Mouse (Mus musculus) embryonic facial prominence, embryonic 14.5 days (tissue): ENCODE measurements at regions not wholly inside any gene's neighbourhood (a gene's known extent, or its start where the extent isn't known, plus 50 kb on each side); places are given as distances from the start of the nearest gene placed in this dataset.
A peak's percentile ranks its signal among the peaks of the same experiment; 100 is the strongest.

ENCODE experiments used
- ATAC-seq: fragments of 200-750 bp; cut with Nextera tagmentation; 2 replicates; pipeline ENCODE4 v1.8.0; 2017; ENCODE audit warnings: low read depth, moderate number of reproducible peaks, moderate TSS enrichment
- DNase-seq: peaks from one replicate; pipeline ENCODE4 v3.0.0-alpha.2; 2015; ENCODE audit warnings: low spot score
- H3K27ac ChIP-seq: fragments of 300-500 bp; sonication (generic); replicated peaks from 2 replicates; pipeline ENCODE4 v1.5.1; 2014; ENCODE audit warnings: low read depth, mild to moderate bottlenecking, low read length, moderate library complexity
- H3K27me3 ChIP-seq: fragments of 300-500 bp; sonication (generic); replicated peaks from 2 replicates; pipeline ENCODE4 v1.6.1; 2014; ENCODE audit warnings: low read length; ENCODE audit not compliant: control insufficient read depth, insufficient read depth
- H3K36me3 ChIP-seq: fragments of 300-500 bp; sonication (generic); 2 replicates; pipeline ENCODE4 v1.6.1; 2014; ENCODE audit warnings: low read length, mixed read lengths; ENCODE audit not compliant: control insufficient read depth, insufficient read depth
- H3K4me1 ChIP-seq: fragments of 300-500 bp; sonication (generic); 2 replicates; pipeline ENCODE4 v1.6.1; 2014; ENCODE audit warnings: antibody characterized with exemption, low read length; ENCODE audit not compliant: control insufficient read depth, insufficient read depth
- H3K4me2 ChIP-seq: fragments of 300-500 bp; sonication (generic); 2 replicates; pipeline ENCODE4 v1.6.1; 2014; ENCODE audit warnings: low read depth, mild to moderate bottlenecking, low read length, moderate library complexity, mixed read lengths
- H3K4me3 ChIP-seq: fragments of 300-500 bp; sonication (generic); 2 replicates; pipeline ENCODE4 v1.5.1; 2014; ENCODE audit warnings: low read depth, mild to moderate bottlenecking, low read length
- H3K9ac ChIP-seq: fragments of 300-500 bp; sonication (generic); 2 replicates; pipeline ENCODE4 v1.6.1; 2014; ENCODE audit warnings: low read depth, mild to moderate bottlenecking, low read length, moderate library complexity, mixed read lengths
- H3K9me3 ChIP-seq: fragments of 300-500 bp; sonication (generic); 2 replicates; pipeline ENCODE4 v1.6.1; 2016; ENCODE audit warnings: low read length; ENCODE audit not compliant: control insufficient read depth
- WGBS: fragments of 180-500 bp; shearing (Covaris S2); extraction: QIAGEN DNeasy Blood & Tissue Kit; methylation state at CpG from one replicate; pipeline ENCODE4 v1.1.7; 2014; 5-methylcytosine and 5-hydroxymethylcytosine counted together

GRCm38 (mm10) chr2:116971666-116972613, 93.4 kb downstream of the Tmco5 start:
- H3K27me3 ChIP-seq = no peaks in the 10 kb centered on the region
- H3K4me3 ChIP-seq = peak overlapping the region; percentile 0; the same call in 1 of the 2 replicates
- peak overlapping the region; percentile 66 for H3K27ac ChIP-seq
- ATAC-seq (peak; percentile 13), DNase-seq (peak; percentile 92)
- H3K4me1 ChIP-seq = peaks cover 45% of the 10 kb centered on the region
- H3K9ac ChIP-seq = peak overlapping the region; percentile 50; the same call in 1 of the 2 replicates
- H3K36me3 ChIP-seq = no peaks in the 10 kb centered on the region
- H3K4me2 ChIP-seq = peak overlapping the region; percentile 28
- 3% methylated on average over 9 of the region's 9 CpGs for WGBS
- no peaks in the 10 kb centered on the region for H3K9me3 ChIP-seq

GRCm38 (mm10) chr2:116972614-116972985, 94.1 kb downstream of the Tmco5 start:
- WGBS = 2% methylated on average over 6 of the region's 6 CpGs
- ATAC-seq = peak; percentile 48
- Histone ChIP-seq H3K36me3 (no peaks in the 10 kb centered on the region), H3K4me2 (peak overlapping the region; percentile 28), H3K27me3 (no peaks in the 10 kb centered on the region), H3K4me1 (peaks cover 49% of the 10 kb centered on the region), H3K4me3 (peak overlapping the region; percentile 0; the same call in 1 of the 2 replicates), H3K27ac (peak overlapping the region; percentile 66), H3K9me3 (no peaks in the 10 kb centered on the region), H3K9ac (no peak overlapping the region; the same call in none of the 2 replicates)
- DNase-seq = peak; percentile 92

GRCm38 (mm10) chr2:116973441-116973840, 95.0 kb downstream of the Tmco5 start:
- Histone ChIP-seq H3K9me3 (no peaks in the 10 kb centered on the region), H3K36me3 (no peaks in the 10 kb centered on the region), H3K9ac (no peak overlapping the region), H3K4me1 (peaks cover 56% of the 10 kb centered on the region), H3K27ac (0 out of 2 replicates have a peak overlapping the region, but pooled peaks have one; percentile 66), H3K4me2 (no peak overlapping the region), H3K4me3 (no peak overlapping the region), H3K27me3 (no peaks in the 10 kb centered on the region)
- 57% methylated on average over 3 of the region's 3 CpGs for WGBS
- ATAC-seq (no peak), DNase-seq (no peak)

GRCm38 (mm10) chr2:116974152-116974551, 95.7 kb downstream of the Tmco5 start:
- H3K4me1 ChIP-seq = peaks cover 60% of the 10 kb centered on the region
- WGBS = 74% methylated on average over 9 of the region's 9 CpGs

GRCm38 (mm10) chr2:116974569-116975060, 96.1 kb downstream of the Tmco5 start:
- Histone ChIP-seq H3K27me3 (no peaks in the 10 kb centered on the region), H3K27ac (peak overlapping the region; percentile 97), H3K4me1 (peaks cover 63% of the 10 kb centered on the region), H3K9ac (peak overlapping the region; percentile 82; the same call in 1 of the 2 replicates), H3K4me3 (peak overlapping the region; percentile 53; the same call in 1 of the 2 replicates), H3K36me3 (no peaks in the 10 kb centered on the region), H3K9me3 (no peaks in the 10 kb centered on the region), H3K4me2 (peak overlapping the region; percentile 89)
- ATAC-seq (no peak), DNase-seq (no peak)
- 27% methylated on average over 7 of the region's 7 CpGs for WGBS

More at GRCm38 (mm10) chr2:116974152-116974551, 95.7 kb downstream of the Tmco5 start:
- Histone ChIP-seq H3K9ac (no peak overlapping the region), H3K27ac (peak overlapping the region; percentile 97; the same call in 1 of the 2 replicates), H3K4me3 (no peak overlapping the region), H3K36me3 (no peaks in the 10 kb centered on the region), H3K4me2 (0 out of 2 replicates have a peak overlapping the region, but pooled peaks have one; percentile 89), H3K27me3 (no peaks in the 10 kb centered on the region), H3K9me3 (no peaks in the 10 kb centered on the region)
- no peak for DNase-seq
- no peak for ATAC-seq

GRCm38 (mm10) chr2:116975091-116975600, 96.7 kb downstream of the Tmco5 start:
- H3K4me2 ChIP-seq = peak overlapping the region; percentile 89
- peak overlapping the region; percentile 53 for H3K4me3 ChIP-seq
- peaks cover 68% of the 10 kb centered on the region for H3K4me1 ChIP-seq
- H3K36me3 ChIP-seq = no peaks in the 10 kb centered on the region
- DNase-seq = no peak
- H3K27ac ChIP-seq = peak overlapping the region; percentile 97
- peak; percentile 1; the same call in 1 of the 2 replicates for ATAC-seq
- no peaks in the 10 kb centered on the region for H3K9me3 ChIP-seq
- no peaks in the 10 kb centered on the region for H3K27me3 ChIP-seq
- 3% methylated on average over 14 of the region's 14 CpGs for WGBS
- H3K9ac ChIP-seq = peak overlapping the region; percentile 82

GRCm38 (mm10) chr2:116975601-116976431, 97.3 kb downstream of the Tmco5 start:
- H3K4me2 ChIP-seq = peak overlapping the region; percentile 89
- ATAC-seq (peak; percentile 91), DNase-seq (peak; percentile 91)
- no peaks in the 10 kb centered on the region for H3K27me3 ChIP-seq
- H3K4me3 ChIP-seq = peak overlapping the region; percentile 53
- no peaks in the 10 kb centered on the region for H3K36me3 ChIP-seq
- 2% methylated on average over 32 of the region's 54 CpGs for WGBS
- peak overlapping the region; percentile 97 for H3K27ac ChIP-seq
- peaks cover 71% of the 10 kb centered on the region for H3K4me1 ChIP-seq
- H3K9ac ChIP-seq = peak overlapping the region; percentile 82
- no peaks in the 10 kb centered on the region for H3K9me3 ChIP-seq

- peak; percentile 70 for DNase-seq
- 2% methylated on average over 7 of the region's 7 CpGs for WGBS
- Histone ChIP-seq H3K27me3 (no peaks in the 10 kb centered on the region), H3K36me3 (no peaks in the 10 kb centered on the region), H3K4me1 (peaks cover 73% of the 10 kb centered on the region), H3K4me3 (peak overlapping the region; percentile 53), H3K4me2 (peak overlapping the region; percentile 89), H3K27ac (peak overlapping the region; percentile 97), H3K9me3 (no peaks in the 10 kb centered on the region), H3K9ac (peak overlapping the region; percentile 82)
- no peak for ATAC-seq
These were observed 97.9 kb downstream of the Tmco5 start for GRCm38 (mm10) chr2:116976432-116976750.
